Mouse (Mus musculus) C2C12 (cell line): ENCODE data around the gene Kbtbd13.

Experiments
- CEBPB ChIP-seq: IDR thresholded peaks from one replicate; pipeline ENCODE4 v1.6.1; 2011; ENCODE audit warnings: low read depth, mild to moderate bottlenecking, control low read depth, moderate library complexity
- CTCF ChIP-seq: IDR thresholded peaks from one replicate; pipeline ENCODE4 v1.5.1; 2011; ENCODE audit not compliant: control insufficient read depth, insufficient read depth, insufficient read length
- FOSL1 ChIP-seq: IDR thresholded peaks from one replicate; pipeline ENCODE4 v1.8.0; 2011; ENCODE audit warnings: mild to moderate bottlenecking, low read length; ENCODE audit not compliant: poor library complexity, insufficient read depth, severe bottlenecking
- MYOD1 ChIP-seq: IDR thresholded peaks from one replicate; pipeline ENCODE4 v1.6.1; 2011; ENCODE audit warnings: low read depth; ENCODE audit not compliant: control insufficient read depth, insufficient read length
- MYOG ChIP-seq: IDR thresholded peaks from one replicate; pipeline ENCODE4 v1.6.1; 2011; ENCODE audit not compliant: control insufficient read depth, insufficient read length; ENCODE audit errors: extremely low read depth
- USF1 ChIP-seq: IDR thresholded peaks from one replicate; pipeline ENCODE4 v1.6.1; 2011; ENCODE audit warnings: low read depth, mild to moderate bottlenecking, control low read depth, moderate library complexity

- TF ChIP-seq CTCF (no peak), USF1 (no peak), MYOG (no peak), CEBPB (no peak), FOSL1 (no peak), MYOD1 (no peak)
Observed at GRCm38 (mm10) chr9:65407861-65408260, 16.4 kb upstream of the Kbtbd13 start.
